In genomic region chr3:21905384-21906073, GRCm38 (mm10) we compare ENCODE assay signal across 13 mouse cellular contexts.
DNase-seq lines count a peak whose midpoint lies in the region; ATAC-seq lines count a peak whose summit lies in the region.
"Had no signal": no experiment of that assay in that cellular context is flagged by ENCODE, and none has a peak within 500 bp of the region (broad histone marks: within the 10 kb centered on the region; RNA-seq: fewer than 3 reads in every experiment).

No protein-coding gene starts in this region.

- H3K9ac ChIP-seq in limb, embryonic 11.5 days (ENCODE audit: low read length): no peak overlapping the region
- H3K9ac ChIP-seq: embryonic facial prominence, embryonic 15.5 days; liver, embryonic 15.5 days had no signal

- no peaks in the 10 kb centered on the region for H3K27me3 ChIP-seq in limb, embryonic 11.5 days (ENCODE audit: control insufficient read depth, insufficient read depth, low read length)
- no peaks in the 10 kb centered on the region for H3K27me3 ChIP-seq in limb, embryonic 10.5 days (ENCODE audit: low read depth, poor library complexity, severe bottlenecking)
- H3K27me3 ChIP-seq: embryonic facial prominence, embryonic 15.5 days; liver, embryonic 15.5 days had no signal

- WGBS in limb, embryonic 11.5 days: 72% methylated on average over 2 of the region's 2 CpGs
- WGBS in limb, embryonic 10.5 days: 70% methylated on average over 2 of the region's 2 CpGs

- DNase-seq in adrenal gland, postnatal 14 days: peak; percentile 14
- no peak for DNase-seq in adrenal gland, adult (ENCODE audit: inconsistent age in 2 of 2, low spot score in 1 of 2)
- DNase-seq in limb, embryonic 11.5 days (ENCODE audit: low spot score): peak; percentile 3
- no peak for DNase-seq in limb, embryonic 10.5 days (ENCODE audit: low spot score)
- DNase-seq in adipocyte (ENCODE audit: low spot score): peak; percentile 77
- peak; percentile 54 to 72 for DNase-seq in kidney, postnatal 36 days
- DNase-seq in urinary bladder, adult 18-20 months (ENCODE audit: low spot score in 2 of 2): no peak
- DNase-seq in urinary bladder, postnatal 14 days (ENCODE audit: low spot score): no peak
- DNase-seq: retina, postnatal 1 day; thymus, adult 2 months had no signal

- no peak for ATAC-seq in limb, embryonic 11.5 days (ENCODE audit: insufficient number of reproducible peaks, low FRiP score, low TSS enrichment, low read depth)
- ATAC-seq: intestine, embryonic 16.5 days had no signal

- no peaks in the 10 kb centered on the region for H3K9me3 ChIP-seq in limb, embryonic 11.5 days (ENCODE audit: control insufficient read depth, low read length)
- H3K9me3 ChIP-seq in limb, embryonic 10.5 days (replicated peaks): no peaks in the 10 kb centered on the region
- H3K9me3 ChIP-seq: embryonic facial prominence, embryonic 15.5 days; liver, embryonic 15.5 days had no signal

- H3K4me3 ChIP-seq in limb, embryonic 11.5 days (ENCODE audit: low read depth, low read length): no peak overlapping the region
- no peak overlapping the region for H3K4me3 ChIP-seq in limb, embryonic 10.5 days
- H3K4me3 ChIP-seq: embryonic facial prominence, embryonic 15.5 days; liver, embryonic 15.5 days had no signal

- H3K27ac ChIP-seq in limb, embryonic 11.5 days (replicated peaks; ENCODE audit: low read depth, low read length): no peak overlapping the region
- H3K27ac ChIP-seq in limb, embryonic 10.5 days: no peak overlapping the region
- H3K27ac ChIP-seq: embryonic facial prominence, embryonic 15.5 days; liver, embryonic 15.5 days had no signal

- H3K4me1 ChIP-seq in limb, embryonic 11.5 days (ENCODE audit: control insufficient read depth, insufficient read depth, low read length): no peaks in the 10 kb centered on the region
- H3K4me1 ChIP-seq in limb, embryonic 10.5 days: no peaks in the 10 kb centered on the region
- H3K4me1 ChIP-seq: embryonic facial prominence, embryonic 15.5 days; liver, embryonic 15.5 days had no signal

- H3K36me3 ChIP-seq in limb, embryonic 11.5 days (ENCODE audit: control insufficient read depth, insufficient read depth, low read length): no peaks in the 10 kb centered on the region
- H3K36me3 ChIP-seq in limb, embryonic 10.5 days: no peaks in the 10 kb centered on the region
- H3K36me3 ChIP-seq: embryonic facial prominence, embryonic 15.5 days; liver, embryonic 15.5 days had no signal

- no peak overlapping the region for H3K4me2 ChIP-seq in limb, embryonic 11.5 days (ENCODE audit: low read depth, severe bottlenecking)
- H3K4me2 ChIP-seq: embryonic facial prominence, embryonic 15.5 days; liver, embryonic 15.5 days had no signal

Comparison
In these comparisons a context has a peak if more than half of its experiments do, and no peak if none do; other contexts are left out.
1. DNase-seq: peak in adrenal gland, postnatal 14 days (single experiment), limb, embryonic 11.5 days (single experiment), adipocyte (single experiment) and kidney, postnatal 36 days (2 of 2); none in adrenal gland, adult (0 of 2), limb, embryonic 10.5 days (single experiment), urinary bladder, adult 18-20 months (0 of 2) and urinary bladder, postnatal 14 days (single experiment).